Mouse (Mus musculus) myocyte (in vitro differentiated cells): ENCODE results near the gene A530084C06Rik.

Source experiments
- MAX ChIP-seq: IDR thresholded peaks from one replicate; pipeline ENCODE4 v1.6.1; 2011; ENCODE audit warnings: low read depth, mild to moderate bottlenecking, control low read depth
- MYOG ChIP-seq, 3 experiments: IDR thresholded peaks; one replicate each; pipeline ENCODE4 v1.6.1; 2011; ENCODE audit warnings: control low read depth in 2 of 3, low read depth in 2 of 3, mild to moderate bottlenecking in 2 of 3; ENCODE audit not compliant: insufficient read length in 2 of 3, control insufficient read depth in 1 of 3, insufficient read depth in 1 of 3
- POLR2A ChIP-seq: IDR thresholded peaks from one replicate; pipeline ENCODE4 v1.6.1; 2011; ENCODE audit warnings: low read depth, mild to moderate bottlenecking, control low read depth, moderate library complexity; ENCODE audit not compliant: insufficient read length

DNA sequence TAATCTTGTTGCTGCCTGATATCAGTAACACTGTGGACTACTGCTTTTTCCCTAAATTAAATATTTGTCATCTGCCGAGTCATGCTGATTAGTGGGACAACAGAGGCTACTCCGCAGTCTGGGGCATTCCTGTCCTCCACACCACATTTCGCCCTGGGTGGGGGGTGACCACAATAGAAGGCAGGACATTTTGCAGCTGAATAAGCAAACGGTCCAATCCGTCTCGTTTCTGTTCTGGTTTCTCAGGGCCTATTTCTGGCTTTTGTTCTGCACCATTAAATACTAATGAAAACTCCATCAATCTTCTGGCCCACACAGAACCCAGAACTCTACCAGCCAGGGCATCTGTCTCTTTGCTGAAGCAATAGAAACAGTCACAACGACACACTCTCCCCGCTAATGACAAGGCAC lies 27.5 kb downstream of the A530084C06Rik start:
- TF ChIP-seq MAX (no peak), MYOG (IDR thresholded peaks at IDR 0.05; ENCODE audit: control insufficient read depth in 1 of 3, insufficient read depth in 1 of 3, insufficient read length in 2 of 3, low read depth in 2 of 3) (no peak), POLR2A (no peak)
